Mouse (Mus musculus) lung, adult 2 months (tissue): ENCODE measurements around the gene Polr2a.

Source experiments
- CTCF ChIP-seq: fragments of 200-500 bp; IDR thresholded peaks from 2 replicates; pipeline ENCODE4 v1.5.1; 2011; ENCODE audit warnings: mild to moderate bottlenecking, low read length, control low read depth; ENCODE audit not compliant: insufficient read depth
- POLR2A ChIP-seq: fragments of 200-500 bp; IDR thresholded peaks from 2 replicates; pipeline ENCODE4 v1.6.1; 2011; ENCODE audit warnings: low read depth, mild to moderate bottlenecking, control low read depth, low read length, borderline replicate concordance; ENCODE audit errors: extremely low read depth

DNA sequence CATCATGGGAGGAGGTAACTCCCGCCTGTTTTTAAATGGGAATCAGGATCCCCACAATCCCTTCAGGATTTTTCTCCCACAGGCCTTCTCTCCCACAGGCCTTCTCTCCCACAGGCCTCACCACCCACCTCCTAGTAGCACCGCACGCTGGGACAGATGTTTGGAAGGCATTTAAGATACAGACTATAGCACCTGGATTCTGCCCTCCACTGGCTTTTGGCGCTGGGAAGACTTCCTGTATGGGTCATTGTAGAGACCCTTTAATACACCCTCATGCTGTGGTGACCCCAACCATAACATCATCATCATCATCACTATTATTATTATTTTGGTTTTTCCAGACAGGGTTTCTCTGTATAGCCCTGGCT lies 51.0 kb downstream of the Polr2a start:
- TF ChIP-seq POLR2A (no peak), CTCF (no peak)
